Mouse (Mus musculus): Measurements from ENCODE around the gene Mrgprd. TPM values are rescaled to one million over a fixed set of nuclear protein-coding genes. Genes with fewer than 3 reads are reported as not detected.
A peak's percentile ranks its signal among the peaks of the same experiment; 100 is the strongest.

The Mrgprd gene
- polyA plus RNA-seq (2016; fragmentation: Nextera tagmentation; extraction: Ambion mirVana): not detected in 2 replicates

DNA sequence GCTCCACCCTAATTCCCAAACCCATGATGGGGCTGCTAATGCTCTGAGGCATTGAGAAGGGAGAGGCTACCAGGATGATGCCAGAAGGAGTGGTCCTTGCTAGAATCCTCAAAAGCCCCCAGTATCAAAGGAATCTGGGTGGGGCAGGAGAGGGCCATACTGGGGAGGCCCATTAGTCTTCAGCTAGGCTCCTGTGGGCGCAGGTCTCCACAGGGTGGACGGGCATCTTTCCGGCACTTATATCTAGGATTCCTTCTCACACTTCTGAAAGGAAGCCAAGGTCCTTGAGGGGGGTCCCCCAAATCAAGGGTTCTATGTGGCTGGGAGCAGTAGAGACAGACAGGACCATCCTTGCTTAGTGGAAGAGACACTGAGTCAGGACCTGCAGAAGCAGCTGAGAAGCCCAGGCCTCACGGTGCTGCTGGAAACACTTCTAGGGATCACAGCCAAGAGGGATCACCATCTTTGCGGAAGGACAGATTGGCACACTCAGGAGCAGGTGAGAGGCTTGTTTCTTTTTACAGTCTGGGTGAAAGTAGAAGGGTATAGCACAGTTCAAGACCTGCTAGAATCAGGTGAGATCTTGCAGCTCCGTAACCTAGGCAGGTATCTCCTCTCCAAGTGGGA is at the start of gene Mrgprd:
TSS of gene Mrgprd (plus strand) at position 51 of the 627 bp plus-strand sequence.
- Histone ChIP-seq H3K27me3 (replicated peaks; ENCODE audit: low read depth, poor library complexity, severe bottlenecking) (0 out of 2 replicates have a peak, but pooled peaks cover 3% of the 10 kb centered on the region), H3K4me1 (no peaks in the 10 kb centered on the region), H3K36me3 (replicated peaks) (no peaks in the 10 kb centered on the region), H3K27ac (replicated peaks) (no peak within 1 kb of the TSS), H3K4me3 (no peak within 1 kb of the TSS), H3K9me3 (no peaks in the 10 kb centered on the region)
- no peak for DNase-seq (ENCODE audit: low spot score)
- 92% methylated on average over 6 of the region's 6 CpGs for WGBS

DNA sequence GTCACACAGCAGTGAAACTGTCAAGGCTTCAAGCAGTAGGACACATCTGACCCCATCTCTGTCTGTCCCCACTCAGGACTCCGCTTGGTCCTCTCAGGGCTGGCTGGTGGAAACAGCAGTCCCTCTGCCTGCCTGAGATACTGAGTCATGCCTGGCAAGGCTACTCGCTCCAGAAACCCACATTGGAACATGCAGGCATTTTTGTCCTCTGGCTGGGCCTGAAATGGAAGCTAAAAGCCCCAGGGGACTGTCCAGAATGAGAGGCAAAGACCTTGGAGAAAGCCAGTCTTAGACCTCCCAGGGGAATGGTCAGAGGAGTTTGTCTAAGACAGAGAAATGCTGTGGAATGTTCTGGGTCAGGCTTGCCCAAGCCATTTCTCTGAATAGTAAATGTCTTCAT is 48.6 kb upstream of the Mrgprd start:
- Histone ChIP-seq H3K27ac (replicated peaks) (no peak overlapping the region), H3K4me1 (0 out of 2 replicates have a peak, but pooled peaks cover 4% of the 10 kb centered on the region), H3K9me3 (no peaks in the 10 kb centered on the region), H3K4me3 (no peak overlapping the region), H3K27me3 (replicated peaks; ENCODE audit: low read depth, poor library complexity, severe bottlenecking) (no peaks in the 10 kb centered on the region), H3K36me3 (replicated peaks) (peaks cover 63% of the 10 kb centered on the region)
- no peak for DNase-seq (ENCODE audit: low spot score)
- WGBS: 93% methylated on average over 2 of the region's 2 CpGs

DNA sequence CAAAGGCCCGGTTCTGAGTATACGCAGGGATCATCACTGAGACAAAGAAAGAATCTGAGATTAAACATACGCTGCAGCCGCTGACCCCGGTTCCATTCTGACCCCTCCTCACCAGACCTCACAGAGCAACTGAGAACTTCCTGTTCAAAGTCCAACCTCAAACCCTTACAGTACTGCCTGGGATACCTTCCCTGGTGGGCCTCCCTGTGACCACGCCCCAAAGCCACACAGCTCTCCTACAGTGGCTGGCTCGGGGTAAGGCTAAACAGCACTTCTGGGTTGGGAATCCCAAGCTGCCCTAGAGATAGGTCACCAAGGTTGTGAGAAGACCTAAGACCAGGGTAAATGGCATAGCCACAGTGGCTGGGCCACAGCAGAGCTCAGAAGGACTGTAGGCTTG is 45.7 kb upstream of the Mrgprd start:
- Histone ChIP-seq H3K4me3 (no peak overlapping the region), H3K27me3 (replicated peaks; ENCODE audit: low read depth, poor library complexity, severe bottlenecking) (no peaks in the 10 kb centered on the region), H3K27ac (replicated peaks) (no peak overlapping the region), H3K36me3 (replicated peaks) (peaks cover 80% of the 10 kb centered on the region), H3K4me1 (0 out of 2 replicates have a peak, but pooled peaks cover 4% of the 10 kb centered on the region), H3K9me3 (no peaks in the 10 kb centered on the region)
- WGBS: 93% methylated on average over 7 of the region's 7 CpGs
- no peak for DNase-seq (ENCODE audit: low spot score)

DNA sequence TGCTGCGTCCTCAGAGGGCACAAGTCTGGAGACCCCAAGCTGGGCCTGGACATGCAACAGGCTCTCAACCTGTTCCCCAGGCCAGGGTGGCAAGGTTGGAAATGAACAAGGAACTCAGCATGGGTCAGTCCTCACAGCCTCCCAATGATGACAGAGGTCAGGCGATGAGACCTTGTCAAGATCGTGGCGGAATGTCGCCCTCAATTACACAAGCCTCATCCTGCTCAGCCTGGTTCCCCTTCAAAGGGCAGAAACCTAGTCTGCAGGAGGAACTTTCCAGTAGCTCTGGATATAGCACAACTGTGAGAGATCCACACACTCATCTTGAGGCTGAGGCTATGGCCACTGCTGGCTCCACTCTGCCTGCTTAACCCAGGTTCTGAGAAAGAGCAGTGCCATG is 43.7 kb upstream of the Mrgprd start:
- Histone ChIP-seq H3K27me3 (replicated peaks; ENCODE audit: low read depth, poor library complexity, severe bottlenecking) (no peaks in the 10 kb centered on the region), H3K9me3 (no peaks in the 10 kb centered on the region), H3K4me1 (no peaks in the 10 kb centered on the region), H3K4me3 (no peak overlapping the region), H3K27ac (replicated peaks) (no peak overlapping the region), H3K36me3 (replicated peaks) (peaks cover 93% of the 10 kb centered on the region)
- WGBS: 94% methylated on average over 5 of the region's 5 CpGs
- no peak for DNase-seq (ENCODE audit: low spot score)

DNA sequence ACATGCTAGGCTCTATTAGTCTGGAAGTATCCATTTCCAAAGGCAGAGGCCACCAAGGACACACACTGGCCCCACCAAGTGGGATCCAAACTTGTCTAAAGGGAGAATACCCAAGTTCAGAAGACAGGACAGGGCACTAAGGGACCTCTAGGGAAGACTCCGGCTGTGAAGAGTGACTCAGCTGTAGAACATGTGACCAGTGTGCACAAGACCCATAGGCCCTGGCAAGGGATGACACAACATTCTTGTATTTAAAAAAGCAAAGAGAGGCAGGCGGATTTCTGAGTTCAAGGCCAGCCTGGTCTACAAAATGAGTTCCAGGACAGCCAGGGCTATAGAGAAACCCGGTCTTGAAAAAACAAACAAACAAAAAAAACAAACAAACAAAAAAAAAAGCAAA is 39.1 kb upstream of the Mrgprd start:
- Histone ChIP-seq H3K27ac (replicated peaks) (no peak overlapping the region), H3K27me3 (replicated peaks; ENCODE audit: low read depth, poor library complexity, severe bottlenecking) (no peaks in the 10 kb centered on the region), H3K9me3 (no peaks in the 10 kb centered on the region), H3K4me3 (no peak overlapping the region), H3K4me1 (no peaks in the 10 kb centered on the region), H3K36me3 (replicated peaks) (peaks cover 91% of the 10 kb centered on the region)
- no peak for DNase-seq (ENCODE audit: low spot score)
- WGBS: 93% methylated on average over 3 of the region's 3 CpGs

DNA sequence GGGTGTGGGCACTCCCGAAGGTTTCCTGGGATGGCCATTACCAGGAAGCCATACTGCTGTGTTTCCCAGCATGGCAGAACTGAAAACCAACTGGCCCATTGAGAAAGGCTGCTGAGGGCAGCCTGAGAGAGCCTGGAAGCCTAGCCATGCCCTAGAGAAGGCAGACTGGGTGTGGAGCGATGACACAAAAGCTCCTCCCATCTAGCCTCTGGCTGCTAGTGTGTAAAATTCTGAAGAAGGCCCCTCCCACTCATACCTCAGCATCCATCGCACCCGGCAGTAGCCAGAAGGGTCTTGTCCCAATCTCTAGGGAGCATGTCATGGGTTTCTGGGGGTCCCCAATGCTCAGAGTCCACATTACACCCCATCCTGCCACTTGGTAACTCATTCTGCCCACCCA is 33.2 kb upstream of the Mrgprd start:
- Histone ChIP-seq H3K4me3 (no peak overlapping the region), H3K36me3 (replicated peaks) (peaks cover 37% of the 10 kb centered on the region), H3K4me1 (peaks cover 29% of the 10 kb centered on the region), H3K27ac (replicated peaks) (no peak overlapping the region), H3K9me3 (no peaks in the 10 kb centered on the region), H3K27me3 (replicated peaks; ENCODE audit: low read depth, poor library complexity, severe bottlenecking) (no peaks in the 10 kb centered on the region)
- WGBS: 87% methylated on average over 4 of the region's 4 CpGs
- no peak for DNase-seq (ENCODE audit: low spot score)

DNA sequence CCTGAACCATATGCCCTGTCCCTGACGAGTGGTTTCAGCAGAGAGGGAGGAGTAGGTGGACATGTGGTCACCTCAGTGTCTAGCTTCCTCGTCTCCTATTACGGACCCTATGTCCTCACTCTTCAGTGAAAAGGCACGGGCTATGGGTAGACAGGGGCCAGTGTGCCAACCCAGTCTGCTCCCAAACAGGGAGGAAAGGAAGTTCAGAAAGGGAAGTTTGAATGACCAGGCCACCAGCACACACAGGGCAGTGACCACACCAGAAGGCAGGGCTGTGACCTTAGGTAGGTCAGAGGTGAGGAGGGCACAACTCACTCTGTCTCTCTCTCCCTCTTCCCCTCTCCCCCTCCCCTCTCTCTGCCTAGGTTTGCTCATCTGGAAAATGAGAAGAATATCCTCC is 31.6 kb upstream of the Mrgprd start:
- peak overlapping the region; percentile 59 for H3K4me3 ChIP-seq
- H3K4me1 ChIP-seq: peaks cover 29% of the 10 kb centered on the region
- H3K36me3 ChIP-seq (replicated peaks): peaks cover 21% of the 10 kb centered on the region
- no peak for DNase-seq (ENCODE audit: low spot score)
- WGBS: 38% methylated on average over 4 of the region's 4 CpGs
- H3K27me3 ChIP-seq (replicated peaks; ENCODE audit: low read depth, poor library complexity, severe bottlenecking): no peaks in the 10 kb centered on the region
- H3K27ac ChIP-seq (replicated peaks): peak overlapping the region; percentile 80
- H3K9me3 ChIP-seq: no peaks in the 10 kb centered on the region

DNA sequence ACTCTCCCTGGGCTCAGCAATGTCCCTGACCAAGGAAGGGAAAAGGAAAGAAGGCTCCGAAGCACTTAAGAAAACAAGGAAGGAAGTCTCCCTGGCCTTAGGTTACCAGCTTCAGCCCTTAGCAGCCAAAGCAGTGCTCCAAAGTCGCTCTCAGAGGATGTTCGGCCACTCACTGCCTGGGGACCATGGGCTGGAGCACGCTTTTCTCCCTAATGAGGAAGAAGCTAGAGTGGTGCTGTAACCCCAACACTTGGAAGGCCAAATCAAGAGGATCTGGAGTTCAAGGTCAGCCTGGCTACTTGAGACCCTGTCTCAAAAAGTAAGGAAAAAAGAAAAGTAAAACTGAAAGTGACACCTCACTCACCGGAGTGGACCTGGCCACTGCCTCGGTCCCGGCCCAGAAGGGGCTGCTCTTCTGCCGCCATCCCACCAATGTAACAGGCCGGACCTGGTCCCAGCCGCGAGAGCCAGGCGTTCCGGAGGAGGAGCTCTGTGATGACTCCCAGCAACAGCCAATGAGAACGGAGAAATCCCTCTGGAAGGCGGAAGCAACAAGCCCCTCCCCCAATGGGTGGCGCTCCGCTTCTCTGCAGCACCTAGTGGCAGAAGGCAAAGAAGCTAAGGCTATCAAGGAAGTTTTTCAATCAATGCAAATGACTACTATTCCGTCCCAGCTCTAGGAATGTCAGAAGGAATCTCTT is 31.0 kb upstream of the Mrgprd start, which contains the start of gene Tpcn2:
TSS of gene Tpcn2 (minus strand) at position 525 of the 701 bp plus-strand sequence.
- 4% methylated on average over 18 of the region's 18 CpGs for WGBS
- Histone ChIP-seq H3K4me3 (peak within 1 kb of the TSS; percentile 59), H3K27me3 (replicated peaks; ENCODE audit: low read depth, poor library complexity, severe bottlenecking) (no peaks in the 10 kb centered on the region), H3K9me3 (no peaks in the 10 kb centered on the region), H3K4me1 (peaks cover 30% of the 10 kb centered on the region), H3K27ac (replicated peaks) (peak within 1 kb of the TSS; percentile 80), H3K36me3 (replicated peaks) (peaks cover 15% of the 10 kb centered on the region)
- DNase-seq (ENCODE audit: low spot score): peak; percentile 94

DNA sequence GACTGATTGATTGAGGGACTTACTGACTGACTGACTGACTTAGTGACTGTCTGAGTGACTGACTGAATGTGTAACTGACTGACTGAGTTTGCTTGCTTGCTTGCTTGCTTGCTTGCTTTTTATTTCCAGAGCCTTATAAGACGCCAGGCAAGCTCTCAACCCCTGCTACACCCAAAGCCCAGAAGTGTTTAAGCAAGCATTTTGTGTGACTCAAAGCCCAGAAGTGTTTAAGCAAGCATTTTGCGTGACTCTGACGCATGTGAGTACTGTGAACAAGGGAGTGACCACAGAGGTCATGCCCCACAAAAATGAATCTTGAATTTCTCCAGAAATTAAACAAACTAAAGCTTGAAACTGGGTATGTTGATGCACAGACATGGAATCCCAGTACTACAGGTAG is 30.3 kb upstream of the Mrgprd start:
- Histone ChIP-seq H3K9me3 (no peaks in the 10 kb centered on the region), H3K36me3 (replicated peaks) (peaks cover 8% of the 10 kb centered on the region), H3K27ac (replicated peaks) (0 out of 2 replicates have a peak overlapping the region, but pooled peaks have one; percentile 80), H3K4me3 (peak overlapping the region; percentile 59), H3K4me1 (peaks cover 34% of the 10 kb centered on the region), H3K27me3 (replicated peaks; ENCODE audit: low read depth, poor library complexity, severe bottlenecking) (no peaks in the 10 kb centered on the region)
- DNase-seq (ENCODE audit: low spot score): no peak
- 66% methylated on average over 3 of the region's 3 CpGs for WGBS

DNA sequence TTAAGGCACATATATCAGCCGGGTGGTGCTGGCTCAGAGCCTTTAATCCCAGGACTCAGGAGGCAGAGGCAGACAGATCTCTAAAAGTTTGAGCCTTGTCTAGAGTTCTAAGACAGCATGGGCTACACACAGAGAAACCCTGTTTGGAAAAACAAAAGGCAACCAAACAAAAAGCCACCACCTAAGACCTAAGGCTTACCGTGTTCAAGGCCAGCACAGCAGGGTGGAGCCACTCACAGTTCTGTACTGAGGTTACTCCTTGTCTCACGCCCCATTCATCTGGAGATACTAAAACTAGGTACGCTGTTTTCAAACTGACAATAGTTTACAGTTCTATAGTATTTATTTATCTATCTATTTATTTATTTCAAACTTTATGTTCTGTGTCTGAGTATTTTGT is 29.2 kb upstream of the Mrgprd start:
- Histone ChIP-seq H3K9me3 (no peaks in the 10 kb centered on the region), H3K27me3 (replicated peaks; ENCODE audit: low read depth, poor library complexity, severe bottlenecking) (no peaks in the 10 kb centered on the region), H3K27ac (replicated peaks) (no peak overlapping the region), H3K4me1 (peaks cover 34% of the 10 kb centered on the region), H3K4me3 (no peak overlapping the region), H3K36me3 (replicated peaks) (no peaks in the 10 kb centered on the region)
- DNase-seq (ENCODE audit: low spot score): no peak
- WGBS: 77% methylated on average over 4 of the region's 4 CpGs

DNA sequence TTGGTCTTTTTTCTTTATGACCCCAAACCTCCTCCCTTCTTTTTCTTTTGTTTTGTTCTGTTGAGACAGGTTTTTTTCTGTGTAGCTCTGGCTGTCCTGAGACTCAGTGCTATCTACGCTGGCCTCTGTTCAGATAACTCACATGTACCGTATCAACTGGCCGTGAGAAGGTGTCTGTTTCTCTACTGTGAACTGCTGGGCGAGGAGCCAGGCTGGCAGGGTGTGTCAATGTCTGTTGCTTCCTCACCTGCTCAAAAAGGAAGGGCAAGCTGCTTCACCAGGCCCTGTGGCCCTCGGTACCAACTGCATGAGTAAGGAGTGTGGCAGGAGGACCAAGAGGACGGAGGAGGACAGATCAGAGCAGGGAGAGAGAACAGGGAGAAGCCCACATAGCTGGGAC is 27.2 kb upstream of the Mrgprd start:
- WGBS: 82% methylated on average over 6 of the region's 6 CpGs
- Histone ChIP-seq H3K9me3 (no peaks in the 10 kb centered on the region), H3K27ac (replicated peaks) (no peak overlapping the region), H3K4me1 (peaks cover 22% of the 10 kb centered on the region), H3K27me3 (replicated peaks; ENCODE audit: low read depth, poor library complexity, severe bottlenecking) (no peaks in the 10 kb centered on the region), H3K4me3 (no peak overlapping the region), H3K36me3 (replicated peaks) (no peaks in the 10 kb centered on the region)
- no peak for DNase-seq (ENCODE audit: low spot score)

DNA sequence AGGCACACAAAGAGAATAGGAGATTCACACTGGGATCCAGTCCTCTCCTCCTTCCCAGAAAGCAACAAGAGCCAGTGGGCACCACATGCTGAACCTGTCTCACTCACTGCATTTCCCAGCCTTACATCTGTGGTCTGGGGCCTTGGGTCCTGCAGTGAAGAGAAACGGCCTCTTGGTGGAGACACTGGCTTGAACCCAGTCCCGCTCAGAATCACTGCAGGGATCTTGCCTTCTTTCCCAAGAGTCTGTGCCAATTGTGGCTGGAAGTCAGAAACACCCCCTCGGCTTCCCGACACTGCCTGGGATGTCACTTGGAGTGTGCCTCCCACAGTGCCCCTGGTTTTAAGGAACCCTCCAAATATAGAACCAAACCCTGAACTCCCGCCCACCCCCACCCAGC is 25.3 kb upstream of the Mrgprd start:
- Histone ChIP-seq H3K4me1 (peaks cover 5% of the 10 kb centered on the region), H3K27me3 (replicated peaks; ENCODE audit: low read depth, poor library complexity, severe bottlenecking) (no peaks in the 10 kb centered on the region), H3K36me3 (replicated peaks) (no peaks in the 10 kb centered on the region), H3K4me3 (no peak overlapping the region), H3K9me3 (no peaks in the 10 kb centered on the region), H3K27ac (replicated peaks) (no peak overlapping the region)
- 24% methylated on average over 5 of the region's 5 CpGs for WGBS
- DNase-seq (ENCODE audit: low spot score): peak; percentile 57

DNA sequence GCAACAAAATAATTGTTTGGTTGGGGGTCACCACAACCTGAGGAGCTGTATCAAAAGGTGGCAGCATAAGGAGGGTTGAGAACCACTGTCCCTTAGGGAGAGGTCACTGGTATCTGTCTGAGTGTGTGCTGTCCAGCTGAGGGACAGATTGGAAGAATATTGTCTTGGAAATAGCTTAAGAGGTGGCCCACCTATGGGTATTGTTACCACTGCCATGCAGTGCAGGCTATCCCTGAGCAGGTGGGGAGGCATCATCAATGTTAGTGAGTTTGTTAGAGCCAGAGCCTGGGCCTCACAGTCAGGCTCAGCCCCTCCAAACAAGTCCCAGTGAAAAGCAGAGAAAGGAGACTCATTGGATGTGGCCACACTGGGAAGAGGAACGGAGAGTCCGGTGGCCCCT is 22.8 kb upstream of the Mrgprd start:
- DNase-seq (ENCODE audit: low spot score): no peak
- Histone ChIP-seq H3K4me1 (peaks cover 5% of the 10 kb centered on the region), H3K27ac (replicated peaks) (no peak overlapping the region), H3K9me3 (no peaks in the 10 kb centered on the region), H3K36me3 (replicated peaks) (no peaks in the 10 kb centered on the region), H3K27me3 (replicated peaks; ENCODE audit: low read depth, poor library complexity, severe bottlenecking) (no peaks in the 10 kb centered on the region), H3K4me3 (no peak overlapping the region)
- WGBS: 83% methylated on average over 2 of the region's 2 CpGs

Measured in embryonic facial prominence, embryonic 10.5 days (tissue).